Mouse (Mus musculus) bone marrow, adult 2 months (tissue): ENCODE data around the gene Lin7a. TPM values are rescaled to one million over a fixed set of nuclear protein-coding genes. Genes with fewer than 3 reads are reported as not detected.

Experiments
- H3K27ac ChIP-seq: fragments of 200-500 bp; 2 replicates; pipeline ENCODE4 v1.5.1; 2012; ENCODE audit warnings: low read depth, mild to moderate bottlenecking, control low read depth, inconsistent platforms, low read length; ENCODE audit not compliant: control insufficient read depth, poor library complexity, insufficient read depth
- H3K4me1 ChIP-seq: fragments of 200-500 bp; 2 replicates; pipeline ENCODE4 v1.6.1; 2011; ENCODE audit warnings: low read length; ENCODE audit not compliant: control insufficient read depth, insufficient read depth
- H3K4me3 ChIP-seq: fragments of 200-500 bp; replicated peaks from 2 replicates; pipeline ENCODE3; 2011; ENCODE audit warnings: mild to moderate bottlenecking, low read depth, low read length, control low read depth; ENCODE audit not compliant: control insufficient read depth
- CTCF ChIP-seq: fragments of 200-500 bp; IDR thresholded peaks from 2 replicates; pipeline ENCODE4 v1.5.1; 2011; ENCODE audit warnings: low read length, control low read depth; ENCODE audit not compliant: control insufficient read depth, insufficient read depth
- POLR2A ChIP-seq: fragments of 200-500 bp; IDR thresholded peaks from 2 replicates; pipeline ENCODE4 v1.6.1; 2011; ENCODE audit warnings: low read depth, mild to moderate bottlenecking, control low read depth, low read length, borderline replicate concordance; ENCODE audit not compliant: control insufficient read depth
- WGBS: fragments of 180-500 bp; shearing (Covaris S2); methylation state at CpG from one replicate; pipeline ENCODE4 v1.1.7; 2018; 5-methylcytosine and 5-hydroxymethylcytosine counted together
- polyA plus RNA-seq: library from polyadenylated mRNA; stranded (reverse); fragments of >200 nt; gene quantifications from 2 replicates; pipeline ENCODE4 v1.2.4, GENCODE M21; 2011; ENCODE audit warnings: low replicate concordance; ENCODE audit not compliant: missing spikeins, insufficient read depth, insufficient read length

Gene Lin7a
- polyA plus RNA-seq, 1 experiment = 0.65 TPM

- TF ChIP-seq POLR2A (no peak), CTCF (no peak)
- Histone ChIP-seq H3K27ac (no peak overlapping the region), H3K4me3 (no peak overlapping the region), H3K4me1 (no peaks in the 10 kb centered on the region)
- 72% methylated on average over 5 of the region's 5 CpGs for WGBS
Observed at GRCm38 (mm10) chr10:107449496-107450330, 178.2 kb downstream of the Lin7a start.

GRCm38 (mm10) chr10:107467819-107468218 lies 196.3 kb downstream of the Lin7a start:
- TF ChIP-seq CTCF (no peak), POLR2A (no peak)
- Histone ChIP-seq H3K4me3 (no peak overlapping the region), H3K27ac (no peak overlapping the region), H3K4me1 (no peaks in the 10 kb centered on the region)
- WGBS = 80% methylated on average over 7 of the region's 7 CpGs

Other genes starting within 250 kb of the Lin7a start
- gene Acss3, start 148.0 kb upstream of the Lin7a start, polyA plus RNA-seq = 0.65 and 1.9 TPM in 2 replicates
- gene Myf5, start 214.4 kb downstream of the Lin7a start, polyA plus RNA-seq = 0.47 and 1.7 TPM in 2 replicates
- gene Myf6, start 223.1 kb downstream of the Lin7a start, polyA plus RNA-seq = not detected in 2 replicates